Mouse (Mus musculus) large intestine, adult 2 months (tissue): ENCODE results near the gene Mfsd14a. TPM values are rescaled to one million over a fixed set of nuclear protein-coding genes. Genes with fewer than 3 reads are reported as not detected.
"Not testable (repeated sequence)": the region's sequence is repeated elsewhere in the genome, so short reads cannot be mapped to it uniquely, and the experiment has no call there.

Source experiments
- DNase-seq: peaks from one replicate; pipeline ENCODE4 v3.0.0-alpha.2; 2012; ENCODE audit warnings: low read depth, low spot score
- WGBS: fragments of 180-500 bp; shearing (Covaris S2); methylation state at CpG from one replicate; pipeline ENCODE4 v1.1.7; 2018; 5-methylcytosine and 5-hydroxymethylcytosine counted together
- polyA plus RNA-seq: library from polyadenylated mRNA; depleted of rRNA; stranded (reverse); fragments of >200 nt; gene quantifications from 2 replicates; pipeline ENCODE4 v1.2.3, GENCODE M21; 2012

Gene Mfsd14a
- polyA plus RNA-seq, 1 experiment, result 17.1 TPM

DNA sequence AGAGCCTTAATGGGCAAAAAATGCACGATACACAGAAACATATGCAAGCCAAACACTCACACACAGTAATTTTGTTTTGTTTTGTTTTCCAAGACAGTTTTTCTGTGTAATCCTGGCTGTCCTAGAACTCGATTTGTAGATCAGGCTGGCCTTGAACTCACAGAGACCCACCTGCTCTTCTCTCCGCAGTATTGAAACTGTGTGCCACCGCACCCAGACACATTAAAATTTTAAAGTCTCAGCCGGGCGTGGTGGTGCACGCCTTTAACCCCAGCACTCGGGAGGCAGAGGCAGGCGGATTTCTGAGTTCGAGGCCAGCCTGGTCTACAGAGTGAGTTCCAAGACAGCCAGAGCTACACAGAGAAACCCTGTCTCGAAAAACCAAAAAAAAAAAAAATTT, 8.4 kb downstream of the Mfsd14a start:
- 76% methylated on average over 11 of the region's 11 CpGs for WGBS
- DNase-seq, result not testable (repeated sequence)

DNA sequence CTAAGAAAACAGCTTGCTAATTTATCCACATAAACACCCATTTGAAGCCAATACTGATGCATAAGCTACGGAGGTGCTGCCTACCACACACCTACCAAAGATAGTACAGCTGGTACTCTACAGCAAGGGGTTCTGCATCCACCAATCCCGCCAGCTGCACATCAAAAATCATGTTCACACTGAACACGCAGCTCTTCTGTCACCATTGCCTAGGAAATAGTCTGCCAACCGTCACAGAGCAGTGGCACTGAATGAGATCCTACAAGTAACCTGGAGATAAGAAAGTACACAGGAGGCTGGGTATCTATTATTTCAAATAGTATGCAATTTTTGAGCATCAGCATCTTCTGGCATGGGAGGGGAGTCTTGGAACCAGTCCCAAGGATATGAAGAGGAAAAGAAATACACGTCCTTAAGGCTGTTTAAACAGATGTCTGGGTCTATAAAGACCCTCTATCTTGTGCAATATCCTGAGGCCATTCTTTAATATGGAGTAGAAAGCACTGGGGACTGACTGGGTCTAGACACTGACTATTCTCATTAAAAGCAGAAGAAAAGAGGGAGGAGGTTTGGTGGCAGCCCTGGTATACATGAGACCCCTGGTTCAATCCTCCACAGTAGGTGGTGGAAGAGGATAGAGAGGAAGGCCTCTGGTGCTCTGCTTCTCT, 9.1 kb downstream of the Mfsd14a start:
- DNase-seq, result no peak
- 63% methylated on average over 5 of the region's 5 CpGs for whole genome bisulfite sequencing

DNA sequence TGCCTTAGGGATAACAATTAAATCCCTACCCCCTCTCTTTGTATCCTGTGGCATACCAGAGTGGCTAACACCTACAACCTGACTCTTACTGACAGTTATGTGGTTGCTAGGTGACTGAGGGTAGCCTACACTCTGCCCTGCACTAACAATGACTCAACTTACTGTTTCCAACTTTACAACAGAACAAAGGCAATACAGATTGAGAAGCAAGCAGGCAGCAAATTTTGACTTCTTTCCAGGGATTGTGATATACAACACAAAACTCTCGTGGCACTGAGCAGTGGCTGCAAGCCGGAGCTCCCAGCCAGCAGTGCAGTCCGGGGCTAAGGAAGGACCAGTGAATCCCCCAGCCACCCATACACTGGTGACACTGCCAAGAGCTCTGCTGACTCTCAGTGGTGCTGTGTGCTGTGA, 10.4 kb downstream of the Mfsd14a start:
- 28% methylated on average over 3 of the region's 3 CpGs for WGBS

DNA sequence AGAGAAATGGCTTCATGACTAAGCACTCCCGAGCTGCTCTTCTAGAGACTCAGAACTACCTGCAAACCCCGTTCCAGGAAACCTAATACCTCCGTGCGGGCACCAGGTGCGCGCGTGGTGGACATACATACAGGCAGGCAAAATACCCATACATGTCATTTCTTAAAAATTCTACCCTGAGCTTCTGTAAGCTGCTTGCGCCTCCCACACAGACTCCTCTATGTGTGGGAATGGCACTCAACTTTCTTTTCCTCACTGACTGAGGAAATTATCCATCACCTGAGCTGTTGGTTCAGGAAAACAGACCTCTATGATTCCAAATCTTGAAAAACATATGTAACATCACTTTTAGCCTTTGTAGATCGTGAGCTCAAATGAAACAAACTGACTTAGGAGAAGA, 11.8 kb downstream of the Mfsd14a start:
- 94% methylated on average over 9 of the region's 9 CpGs for WGBS
- DNase-seq, result no peak

More for the DNA sequence above, 10.4 kb downstream of the Mfsd14a start:
- DNase-seq, result no peak

DNA sequence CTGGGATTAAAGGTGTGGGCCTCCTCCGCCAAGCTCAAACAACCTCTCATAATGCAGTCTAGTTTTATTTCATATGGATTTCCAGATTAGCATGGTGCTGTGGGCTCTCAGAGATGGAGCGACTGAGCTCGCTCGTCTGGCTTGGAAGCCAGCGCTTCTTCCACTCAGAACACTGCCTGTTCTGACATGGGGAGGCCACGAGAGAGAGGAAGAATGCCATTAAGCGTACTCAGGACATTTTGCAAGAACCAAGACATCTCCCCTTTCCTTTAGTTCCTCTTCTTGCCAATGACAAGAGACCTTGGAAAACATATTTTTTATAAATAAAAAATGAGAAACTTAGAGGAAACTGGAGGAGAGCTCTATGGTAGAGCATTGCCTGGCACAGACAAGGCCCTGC, 13.7 kb downstream of the Mfsd14a start:
- WGBS, result 91% methylated on average over 7 of the region's 7 CpGs
- no peak for DNase-seq

DNA sequence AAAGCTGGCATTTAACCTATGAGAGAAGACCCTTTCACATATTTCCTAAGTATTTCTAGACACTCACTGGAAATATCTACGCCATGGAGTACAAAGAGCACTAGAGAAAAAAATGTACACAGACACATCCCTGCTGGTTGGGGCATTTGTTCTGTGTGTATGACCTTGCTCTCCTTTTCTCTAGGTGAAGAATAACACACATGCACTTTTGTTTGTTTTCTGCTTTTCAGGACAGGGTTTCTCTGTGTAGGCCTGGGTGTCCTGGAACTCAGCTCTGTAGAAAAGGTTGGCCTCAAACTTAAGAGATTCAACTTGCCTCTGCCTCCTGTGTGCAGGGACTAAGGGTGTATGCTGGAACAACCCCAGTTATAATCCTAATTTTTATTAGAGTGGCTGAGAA, 16.1 kb downstream of the Mfsd14a start:
- WGBS, result 96% methylated on average over 1 of the region's 1 CpGs
- DNase-seq, result no peak

DNA sequence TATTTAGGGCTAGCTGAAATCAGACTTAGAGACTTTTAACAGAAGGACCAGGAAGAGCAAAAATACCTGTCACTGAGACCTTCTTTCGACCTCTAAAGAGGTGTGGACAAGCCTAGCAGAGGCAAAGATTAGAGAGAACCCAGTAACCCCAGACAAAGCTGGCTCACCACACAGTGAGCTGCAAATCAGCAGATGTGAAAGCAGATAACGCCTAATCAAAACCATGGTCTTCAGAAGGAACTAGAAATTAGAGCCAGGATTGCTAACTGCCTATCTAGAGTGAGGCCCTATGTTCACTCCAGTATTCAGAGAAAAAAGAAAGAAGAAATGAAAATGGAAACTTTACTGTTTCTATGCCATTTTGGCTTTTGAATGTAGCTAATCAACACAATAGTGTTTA, 20.1 kb downstream of the Mfsd14a start:
- 88% methylated on average over 2 of the region's 2 CpGs for WGBS

DNA sequence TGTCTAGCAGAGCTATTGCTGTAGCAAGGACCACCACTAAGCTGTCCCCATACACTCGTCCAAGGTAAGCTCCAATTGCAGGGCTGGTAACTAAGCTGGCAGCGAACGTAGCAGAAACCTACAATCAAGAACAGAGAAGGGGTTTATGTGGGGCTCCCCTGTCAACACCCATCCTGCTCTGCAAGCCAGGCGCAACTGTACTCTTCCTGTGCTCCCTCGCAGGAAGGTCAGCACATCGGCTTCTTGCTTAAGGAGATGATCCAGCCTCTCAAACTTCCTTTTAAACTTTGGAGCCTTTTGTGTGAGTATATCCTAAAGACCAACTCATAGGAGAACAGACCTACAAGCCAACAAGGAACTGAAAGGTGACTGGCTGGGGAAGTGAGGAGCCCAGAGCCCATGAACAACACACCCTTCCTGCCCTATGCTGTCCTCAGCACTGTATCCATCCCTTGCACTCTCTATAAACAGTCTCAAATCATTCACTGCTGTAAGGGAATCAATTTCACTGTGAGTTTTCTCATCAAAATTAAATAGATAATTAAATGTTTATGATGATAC, 20.6 kb downstream of the Mfsd14a start:
- DNase-seq, result no peak
- whole genome bisulfite sequencing, result 90% methylated on average over 6 of the region's 6 CpGs

More for the DNA sequence above, 20.1 kb downstream of the Mfsd14a start:
- no peak for DNase-seq

DNA sequence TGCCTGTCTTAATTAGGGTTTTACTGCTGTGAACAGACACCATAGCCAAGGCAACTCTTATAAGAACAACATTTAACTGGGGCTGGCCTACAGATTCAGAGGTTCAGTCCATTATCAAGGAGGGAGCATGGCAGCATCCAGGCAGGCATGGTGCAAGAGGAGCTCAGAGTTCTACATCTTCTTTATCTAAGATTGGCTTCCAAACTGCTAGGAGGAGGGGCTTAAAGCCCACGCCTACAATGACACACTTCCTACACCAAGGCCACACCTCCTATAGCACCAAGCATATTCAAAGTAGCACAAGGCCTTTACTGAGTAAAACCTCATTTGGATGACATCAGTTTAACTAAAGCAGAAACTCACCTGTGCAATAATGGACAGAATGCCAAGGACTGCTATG, 22.5 kb downstream of the Mfsd14a start:
- 81% methylated on average over 1 of the region's 1 CpGs for WGBS
- no peak for DNase-seq

DNA sequence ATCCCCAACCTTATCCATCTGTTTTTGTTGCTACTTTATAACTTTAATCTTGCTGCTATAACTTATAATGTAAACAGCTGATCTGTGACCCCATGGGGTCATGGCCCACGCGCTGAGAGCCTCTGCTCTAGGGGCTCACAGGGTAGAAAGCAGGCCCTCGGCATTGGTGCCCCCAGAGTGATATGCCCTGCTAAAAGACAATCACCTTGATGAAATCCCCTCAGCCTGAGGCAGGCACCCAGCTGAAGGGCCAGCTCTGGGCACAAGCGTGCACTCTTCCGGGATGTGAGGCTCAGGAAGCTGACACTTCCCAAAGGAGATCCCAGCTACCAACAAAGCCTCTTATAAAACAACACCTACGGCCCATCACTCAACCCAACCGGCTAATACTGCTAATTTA, 23.9 kb downstream of the Mfsd14a start:
- WGBS, result 80% methylated on average over 7 of the region's 7 CpGs
- DNase-seq, result no peak

DNA sequence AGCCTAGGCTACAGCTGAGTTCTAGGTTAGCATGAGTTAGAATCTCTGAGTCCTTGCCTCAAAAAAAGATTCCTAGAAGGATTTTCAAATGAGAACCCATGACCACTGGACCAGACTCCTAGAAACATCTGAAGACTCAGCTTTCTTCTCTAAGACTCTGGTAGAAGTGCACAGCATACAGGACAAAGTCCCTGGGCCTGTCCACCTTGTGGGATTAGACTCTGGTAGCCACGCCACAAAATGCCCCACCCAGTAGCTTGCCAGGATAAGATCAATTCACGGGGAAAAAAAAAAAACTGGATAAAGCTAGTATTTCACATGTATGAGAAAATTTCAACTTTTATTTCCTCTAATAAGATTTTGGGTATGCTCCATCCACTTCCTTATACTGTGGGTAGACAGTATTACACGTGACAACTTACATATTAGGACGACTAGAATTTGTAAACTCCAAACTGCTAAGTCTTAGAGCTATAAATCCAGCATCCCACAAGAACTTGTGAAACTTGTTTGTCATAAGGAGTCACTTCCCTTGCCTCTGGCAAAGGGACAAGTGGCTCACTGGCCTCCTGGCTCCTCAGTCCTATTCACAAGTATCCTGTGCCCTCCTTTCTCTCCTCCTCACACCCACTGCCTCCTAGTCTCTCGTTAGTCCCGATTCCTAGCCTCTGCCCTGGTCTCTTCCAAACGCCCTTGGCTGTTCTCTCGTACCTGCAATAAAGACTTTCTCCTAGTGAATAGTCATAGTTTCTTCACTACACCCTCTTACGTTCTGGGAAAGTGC, 24.6 kb downstream of the Mfsd14a start:
- 28% methylated on average over 9 of the region's 9 CpGs for WGBS
- no peak for DNase-seq

DNA sequence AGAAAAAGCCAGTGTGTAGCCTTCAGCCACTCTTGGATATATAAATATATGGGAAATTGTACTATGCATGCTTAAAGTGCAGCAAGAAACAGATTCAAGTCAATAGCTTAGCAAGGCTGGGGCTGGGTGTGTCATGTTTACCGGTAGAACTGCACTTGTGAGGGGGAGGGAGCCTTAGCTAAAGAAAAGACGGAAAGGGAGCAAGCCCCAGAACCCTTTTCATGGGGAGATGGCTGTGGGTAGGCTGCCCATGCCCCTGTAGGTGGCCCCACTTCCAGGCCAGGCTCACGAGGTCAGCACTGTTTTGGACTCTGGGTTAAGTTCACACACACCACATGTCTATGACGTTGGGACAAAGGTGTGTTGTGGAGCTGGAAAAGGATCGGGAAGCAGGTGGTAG, 26.7 kb downstream of the Mfsd14a start:
- DNase-seq, result no peak

DNA sequence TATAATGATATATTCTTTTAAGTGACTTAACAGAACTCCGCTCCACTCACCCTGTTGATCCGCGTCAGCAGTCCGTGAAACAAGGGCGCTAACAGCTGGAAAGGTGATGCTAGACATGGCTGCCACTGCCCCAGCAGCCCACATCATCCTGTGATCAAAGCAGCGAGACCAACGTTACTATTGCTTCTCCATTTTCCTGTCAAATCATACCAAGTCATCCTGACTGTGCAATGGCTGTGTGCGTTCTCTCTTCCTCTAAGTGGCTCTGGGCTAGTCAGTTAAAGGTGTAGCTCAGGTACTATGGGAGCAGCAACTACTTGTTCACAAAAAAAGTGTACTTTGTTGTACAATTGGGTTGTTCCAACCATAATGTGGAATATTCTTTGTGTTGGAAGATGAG, 27.6 kb downstream of the Mfsd14a start:
- 92% methylated on average over 8 of the region's 8 CpGs for WGBS
- DNase-seq, result no peak

More for the DNA sequence above, 26.7 kb downstream of the Mfsd14a start:
- 49% methylated on average over 5 of the region's 5 CpGs for WGBS

DNA sequence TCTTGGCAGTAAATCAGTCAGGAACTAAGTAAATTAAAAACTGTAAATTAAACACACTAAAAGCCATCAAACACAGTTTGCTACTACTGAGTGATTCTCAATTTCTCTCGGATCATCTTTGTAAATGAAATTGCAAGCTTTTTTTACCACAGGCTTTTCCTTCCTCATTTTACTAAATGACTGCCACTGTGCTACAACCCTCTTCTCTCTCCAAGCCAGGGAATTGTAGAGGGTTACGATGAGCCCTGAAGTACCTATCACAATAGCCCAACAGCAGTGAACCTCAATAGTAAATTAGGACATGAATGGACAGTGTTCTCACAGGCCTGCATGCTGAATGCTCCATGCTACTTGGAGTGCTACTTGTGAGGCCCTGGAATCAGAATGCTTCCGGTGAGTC, 28.4 kb downstream of the Mfsd14a start:
- WGBS, result 80% methylated on average over 3 of the region's 3 CpGs
- DNase-seq, result no peak

DNA sequence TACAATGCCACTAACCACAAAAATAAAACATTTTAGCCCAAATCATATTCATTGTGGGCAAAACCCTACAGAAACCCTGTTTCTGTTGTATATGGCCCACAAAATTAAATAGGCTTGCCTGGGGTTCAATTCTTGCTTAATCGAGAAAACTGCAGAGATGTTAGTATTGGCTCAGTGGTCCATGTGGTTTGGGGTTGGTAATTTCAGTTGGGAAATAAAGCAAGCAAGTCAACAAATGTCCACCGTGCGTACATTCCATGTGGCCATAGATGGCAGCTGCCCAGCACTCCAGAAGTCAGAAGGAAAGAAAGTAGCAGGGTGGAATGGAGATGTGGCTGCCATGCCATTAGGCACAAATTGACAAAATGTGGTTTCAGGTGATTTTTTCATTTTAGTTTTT, 29.5 kb downstream of the Mfsd14a start:
- DNase-seq, result no peak
- WGBS, result 70% methylated on average over 3 of the region's 3 CpGs

DNA sequence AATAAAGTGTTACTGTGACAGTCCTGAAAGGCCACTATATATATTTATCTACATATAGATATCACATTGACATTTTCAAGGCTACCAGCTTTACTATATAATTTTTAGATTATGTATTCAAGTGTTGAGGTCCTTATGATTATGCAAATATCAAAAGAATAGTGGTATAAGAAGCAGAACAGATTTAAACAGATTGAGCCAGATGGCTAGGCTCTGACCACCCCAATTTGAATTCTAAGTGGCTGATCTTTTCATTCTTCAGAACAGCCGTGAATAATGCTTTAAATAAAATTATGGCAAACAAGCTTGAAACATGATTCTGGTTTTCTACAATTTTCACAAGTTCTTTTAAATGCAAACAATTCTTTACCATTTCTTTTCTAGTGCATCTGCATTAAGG, 31.0 kb downstream of the Mfsd14a start:
- 72% methylated on average over 1 of the region's 1 CpGs for WGBS
- DNase-seq, result no peak

DNA sequence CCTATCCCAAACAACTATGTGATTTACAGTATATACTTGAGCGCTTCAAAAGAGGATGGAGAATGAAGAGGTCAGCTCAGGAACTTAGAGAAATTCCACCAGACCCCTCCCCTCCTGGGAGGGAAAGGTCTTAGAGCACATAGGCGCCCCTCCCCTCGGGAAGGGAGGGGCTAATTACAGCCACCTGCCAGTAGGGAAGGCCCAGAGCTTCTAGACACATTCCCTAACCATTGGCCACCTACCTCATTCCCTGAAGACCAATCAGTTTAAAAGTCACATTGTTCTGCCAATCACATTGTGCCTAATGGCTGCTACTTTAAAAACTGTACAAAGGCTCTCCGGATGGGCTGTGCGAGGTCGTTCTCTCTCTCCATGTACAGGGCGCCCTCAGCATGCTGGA, 39.8 kb downstream of the Mfsd14a start:
- DNase-seq, result no peak
- WGBS, result 93% methylated on average over 7 of the region's 7 CpGs

DNA sequence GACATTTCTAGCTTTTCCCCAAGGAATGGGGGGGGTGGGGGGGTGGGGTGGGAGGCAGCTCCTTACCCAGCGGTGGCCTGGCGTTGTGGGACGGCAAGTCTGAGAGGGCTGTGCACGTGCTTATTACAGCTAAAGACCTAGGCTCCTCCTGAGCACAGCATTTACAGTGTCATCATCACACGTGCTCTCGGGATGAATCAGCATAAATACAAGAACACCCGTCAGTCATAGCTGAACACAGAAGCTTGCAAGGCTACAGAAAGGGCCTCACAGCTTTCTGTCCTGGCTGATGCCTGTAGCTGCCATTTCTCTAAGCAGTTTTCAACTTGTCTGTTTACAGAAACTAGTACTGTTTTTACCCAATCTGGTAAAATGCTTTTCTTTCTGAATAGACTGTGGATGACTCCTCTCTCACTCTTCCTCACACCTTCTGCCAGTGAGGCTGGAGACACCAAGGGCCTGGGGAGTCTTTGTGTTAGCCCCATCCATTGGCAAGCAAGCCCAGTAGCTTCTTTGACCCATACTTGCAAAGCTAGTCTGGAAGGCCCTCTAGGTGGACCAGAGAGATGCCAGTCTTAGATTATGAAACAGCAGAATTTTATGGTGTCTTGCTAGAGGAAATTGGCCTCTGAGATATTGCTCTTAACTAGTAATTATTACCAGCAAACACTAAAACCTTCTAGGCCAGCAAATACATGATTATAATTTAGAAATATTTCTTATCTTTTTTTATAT, 41.7 kb downstream of the Mfsd14a start:
- 94% methylated on average over 7 of the region's 7 CpGs for WGBS
- no peak for DNase-seq

DNA sequence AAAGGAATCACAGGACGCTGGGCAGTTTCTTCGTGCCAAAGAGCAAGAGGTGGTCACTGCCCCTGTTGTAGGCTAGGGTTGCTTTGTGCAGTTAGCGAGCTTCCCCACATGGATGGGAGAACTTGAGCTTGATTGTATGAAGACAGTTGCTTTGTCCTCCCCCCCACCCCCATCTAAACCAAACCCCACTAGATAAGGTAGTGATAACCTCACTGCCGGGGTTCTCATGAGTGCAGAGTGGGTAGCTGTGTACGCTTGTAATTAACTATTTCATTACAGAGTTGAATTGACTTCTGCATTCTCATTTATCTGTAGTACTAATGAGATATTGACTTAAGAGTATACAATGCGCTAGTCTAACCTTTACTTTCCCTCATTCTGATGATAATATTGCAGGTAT, 43.6 kb downstream of the Mfsd14a start:
- DNase-seq, result no peak
- 82% methylated on average over 6 of the region's 6 CpGs for WGBS

DNA sequence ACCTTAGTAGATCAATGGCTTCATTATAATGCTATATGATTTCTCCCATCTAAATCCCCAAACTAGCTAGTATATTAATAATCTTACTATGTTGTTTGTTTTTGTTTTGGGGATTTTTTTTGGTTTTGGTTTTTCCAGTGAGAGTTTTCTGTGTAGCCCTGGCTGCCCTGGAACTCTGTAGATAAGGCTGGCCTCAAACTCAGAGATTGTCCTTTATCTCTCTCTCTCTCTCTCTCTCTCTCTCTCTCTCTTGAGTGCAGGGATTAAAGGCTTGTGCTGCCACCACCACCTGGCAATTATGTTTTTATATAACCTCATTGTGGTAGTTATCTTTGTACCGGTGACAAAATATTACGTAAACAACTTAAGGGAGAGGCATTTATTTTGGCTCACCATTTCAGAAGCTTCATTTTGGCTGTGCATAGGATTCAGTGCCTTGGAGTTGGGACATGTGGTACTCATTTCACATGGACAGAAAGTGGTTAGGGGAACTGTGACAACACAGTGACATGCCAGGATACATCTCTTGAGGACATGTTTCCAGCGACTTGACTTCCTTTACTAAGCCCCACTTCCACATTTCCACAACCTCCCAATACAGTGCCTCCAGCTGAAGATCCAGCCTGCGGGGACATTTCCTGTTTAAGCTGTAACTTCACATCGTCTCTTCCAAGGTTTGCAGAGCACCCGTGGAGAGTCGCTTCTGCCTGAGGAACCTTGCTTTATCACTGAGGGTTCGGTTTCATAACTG, 47.0 kb downstream of the Mfsd14a start:
- DNase-seq, result no peak
- 70% methylated on average over 8 of the region's 8 CpGs for WGBS
